Mouse (Mus musculus): ENCODE results near the gene Rcbtb2. TPM values are rescaled to one million over a fixed set of nuclear protein-coding genes. Genes with fewer than 3 reads are reported as not detected.

The Rcbtb2 gene
- polyA plus RNA-seq, 1 experiment from 2014 or later = 64.0 TPM

DNA sequence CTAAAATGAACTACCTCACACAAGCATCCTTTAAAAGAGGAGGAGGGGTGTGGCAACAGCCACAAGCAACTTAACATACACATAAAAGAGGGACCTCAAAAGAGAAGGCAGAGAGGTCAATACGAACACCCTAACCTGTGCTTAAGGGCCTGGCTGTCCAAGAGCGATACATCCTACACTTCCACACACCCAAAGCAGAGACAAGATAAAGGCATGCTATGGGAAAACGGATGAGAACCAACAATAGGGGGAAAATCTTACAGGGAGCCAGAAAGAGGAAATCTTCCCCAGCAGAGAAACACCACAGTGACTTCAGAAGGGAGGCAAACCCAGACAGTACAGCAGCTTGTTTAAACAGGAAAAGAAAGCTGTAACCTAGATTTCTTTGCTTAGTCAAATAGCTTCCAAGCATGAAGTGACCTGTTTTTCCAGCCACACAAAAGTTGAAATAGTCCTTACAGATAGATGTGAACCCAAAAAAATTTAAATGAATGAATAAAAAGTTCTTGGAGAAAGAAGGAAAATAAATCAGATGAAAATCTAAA lies 132.7 kb downstream of the Rcbtb2 start:
- H3K4me3 ChIP-seq (replicated peaks; ENCODE audit: low read length) = no peak overlapping the region
- H3K36me3 ChIP-seq (replicated peaks; ENCODE audit: control insufficient read depth, insufficient read depth) = peaks cover 13% of the 10 kb centered on the region
- no peaks in the 10 kb centered on the region for H3K9me3 ChIP-seq (ENCODE audit: control insufficient read depth, low read length)
- H3K27ac ChIP-seq = no peak overlapping the region
- WGBS = 54% methylated on average over 3 of the region's 3 CpGs
- no peak for DNase-seq (ENCODE audit: low spot score)
- no peaks in the 10 kb centered on the region for H3K4me1 ChIP-seq (replicated peaks; ENCODE audit: control insufficient read depth, insufficient read depth, low read length)
- no peak for ATAC-seq (ENCODE audit: low FRiP score)
- no peak overlapping the region for H3K9ac ChIP-seq
- no peak overlapping the region for H3K4me2 ChIP-seq (replicated peaks)
- no peaks in the 10 kb centered on the region for H3K27me3 ChIP-seq (ENCODE audit: control insufficient read depth, insufficient read depth, low read length)

DNA sequence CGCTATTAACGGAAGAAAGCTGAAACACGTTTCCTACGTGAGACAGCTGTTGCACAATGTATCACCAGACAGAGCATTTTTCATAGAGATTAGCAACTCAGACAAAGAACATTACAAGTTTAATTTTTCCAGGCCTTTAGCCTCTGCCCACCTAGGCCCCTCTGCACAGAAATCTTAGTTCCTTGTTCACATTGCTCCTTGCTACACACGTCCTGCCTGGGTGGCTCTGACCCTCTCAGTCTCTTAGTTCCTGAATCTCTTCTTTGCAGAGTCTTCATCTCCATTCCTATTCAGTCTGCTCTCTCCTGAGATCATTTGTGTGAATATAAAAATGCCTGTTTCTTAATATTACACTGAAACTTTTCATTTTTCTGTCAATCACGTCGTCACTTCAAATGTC lies 134.5 kb downstream of the Rcbtb2 start:
- H3K36me3 ChIP-seq (replicated peaks; ENCODE audit: control insufficient read depth, insufficient read depth) = peaks cover 10% of the 10 kb centered on the region
- H3K27ac ChIP-seq = no peak overlapping the region
- WGBS = 74% methylated on average over 7 of the region's 7 CpGs
- no peaks in the 10 kb centered on the region for H3K9me3 ChIP-seq (ENCODE audit: control insufficient read depth, low read length)
- no peak overlapping the region for H3K4me2 ChIP-seq (replicated peaks)
- H3K4me1 ChIP-seq (replicated peaks; ENCODE audit: control insufficient read depth, insufficient read depth, low read length) = no peaks in the 10 kb centered on the region
- H3K9ac ChIP-seq = no peak overlapping the region
- DNase-seq (ENCODE audit: low spot score) (no peak), ATAC-seq (ENCODE audit: low FRiP score) (no peak)
- no peaks in the 10 kb centered on the region for H3K27me3 ChIP-seq (ENCODE audit: control insufficient read depth, insufficient read depth, low read length)
- no peak overlapping the region for H3K4me3 ChIP-seq (replicated peaks; ENCODE audit: low read length)

MicroRNA genes within 50 kb of the gene (microRNA counts, 519-probe panel; counts per million panel counts)
- microRNA mmu-miR-687 = not detected

Small RNA genes within 50 kb of the gene (microRNA-seq; reads per million reads assigned to microRNA genes)
- not detected for gene Mir687

Other genes starting within 250 kb of the Rcbtb2 start
- not detected in 2 replicates for gene Cysltr2, start 73.9 kb upstream of the Rcbtb2 start, polyA plus RNA-seq (2014; fragmentation: Nextera tagmentation; extraction: Ambion mirVana)
- gene Lpar6, start 114.9 kb downstream of the Rcbtb2 start, polyA plus RNA-seq (2014; fragmentation: Nextera tagmentation; extraction: Ambion mirVana) = 4.2 and 4.6 TPM in 2 replicates
- gene Rb1, start 202.8 kb downstream of the Rcbtb2 start, polyA plus RNA-seq (2014; fragmentation: Nextera tagmentation; extraction: Ambion mirVana) = 29.2 and 32.2 TPM in 2 replicates

Data from hindbrain, embryonic 14.5 days (tissue).